Mouse (Mus musculus) embryonic facial prominence, embryonic 15.5 days (tissue): ENCODE data around the gene Slc25a16. TPM values are rescaled to one million over a fixed set of nuclear protein-coding genes. Genes with fewer than 3 reads are reported as not detected.
"Not testable (repeated sequence)": the region's sequence is repeated elsewhere in the genome, so short reads cannot be mapped to it uniquely, and the experiment has no call there.

Experiments used
- ATAC-seq: fragments of 200-750 bp; cut with Nextera tagmentation; 2 replicates; pipeline ENCODE4 v1.8.0; 2017; ENCODE audit warnings: low read depth, moderate TSS enrichment; ENCODE audit not compliant: insufficient number of reproducible peaks, low FRiP score, low TSS enrichment
- H3K27ac ChIP-seq: fragments of 300-500 bp; sonication (generic); replicated peaks from 2 replicates; pipeline ENCODE4 v1.5.1; 2015; ENCODE audit warnings: mild to moderate bottlenecking, inconsistent platforms
- H3K27me3 ChIP-seq: fragments of 300-500 bp; sonication (generic); 2 replicates; pipeline ENCODE4 v1.6.1; 2015; ENCODE audit warnings: inconsistent platforms
- H3K36me3 ChIP-seq: fragments of 300-500 bp; sonication (generic); 2 replicates; pipeline ENCODE4 v1.6.1; 2015; ENCODE audit warnings: mild to moderate bottlenecking, inconsistent platforms
- H3K4me1 ChIP-seq: fragments of 300-500 bp; sonication (generic); 2 replicates; pipeline ENCODE4 v1.6.1; 2015; ENCODE audit warnings: inconsistent platforms
- H3K4me2 ChIP-seq: fragments of 300-500 bp; sonication (generic); replicated peaks from 2 replicates; pipeline ENCODE4 v1.6.1; 2015; ENCODE audit warnings: mild to moderate bottlenecking, inconsistent platforms
- H3K4me3 ChIP-seq: fragments of 300-500 bp; sonication (generic); replicated peaks from 2 replicates; pipeline ENCODE4 v1.5.1; 2015; ENCODE audit warnings: mild to moderate bottlenecking, inconsistent platforms
- H3K9ac ChIP-seq: fragments of 300-500 bp; sonication (generic); 2 replicates; pipeline ENCODE4 v1.6.1; 2015; ENCODE audit warnings: inconsistent platforms
- H3K9me3 ChIP-seq: fragments of 300-500 bp; sonication (generic); replicated peaks from 2 replicates; pipeline ENCODE4 v1.6.1; 2016; ENCODE audit warnings: inconsistent platforms
- WGBS: fragments of 180-500 bp; shearing (Covaris S2); methylation state at CpG from one replicate; pipeline ENCODE4 v1.1.7; 2015; 5-methylcytosine and 5-hydroxymethylcytosine counted together
- polyA plus RNA-seq: library from polyadenylated mRNA; unstranded; fragments of >200 nt; fragmentation: Nextera tagmentation; extraction: Ambion mirVana; gene quantifications from 2 replicates; pipeline ENCODE4 v1.2.1, GENCODE M21; 2015

Slc25a16 gene
- polyA plus RNA-seq, 1 experiment from 2014 or later, result 14.4 TPM

GRCm38 (mm10) chr10:62906336-62906735 lies 14.1 kb upstream of the Slc25a16 start:
- Histone ChIP-seq H3K4me3 (no peak overlapping the region), H3K9ac (no peak overlapping the region), H3K27ac (no peak overlapping the region), H3K36me3 (no peaks in the 10 kb centered on the region), H3K4me1 (no peaks in the 10 kb centered on the region), H3K27me3 (no peaks in the 10 kb centered on the region), H3K4me2 (no peak overlapping the region), H3K9me3 (no peaks in the 10 kb centered on the region)
- 86% methylated on average over 7 of the region's 7 CpGs for WGBS
- ATAC-seq, result no peak

GRCm38 (mm10) chr10:62908896-62909295 lies 11.5 kb upstream of the Slc25a16 start, which contains the start of gene Tet1:
Tet1 (minus strand) TSS chr10:62908996.
- H3K9ac ChIP-seq, H3K4me3 ChIP-seq, H3K27ac ChIP-seq, H3K9me3 ChIP-seq, H3K27me3 ChIP-seq, H3K4me2 ChIP-seq, H3K36me3 ChIP-seq, H3K4me1 ChIP-seq, ATAC-seq: not testable (repeated sequence)
- WGBS, result no CpG with 5 or more reads among the region's 1 CpGs

- H3K27ac ChIP-seq, result no peak overlapping the region
- no peaks in the 10 kb centered on the region for H3K27me3 ChIP-seq
- H3K4me3 ChIP-seq, result no peak overlapping the region
- no peak overlapping the region for H3K4me2 ChIP-seq
- ATAC-seq, result no peak
- 83% methylated on average over 2 of the region's 2 CpGs for WGBS
- H3K9ac ChIP-seq, result no peak overlapping the region
- H3K4me1 ChIP-seq, result no peaks in the 10 kb centered on the region
- no peaks in the 10 kb centered on the region for H3K36me3 ChIP-seq
- no peaks in the 10 kb centered on the region for H3K9me3 ChIP-seq
These were observed 9.3 kb upstream of the Slc25a16 start for GRCm38 (mm10) chr10:62911120-62911519.

- Histone ChIP-seq H3K27ac (no peak overlapping the region), H3K36me3 (no peaks in the 10 kb centered on the region), H3K4me1 (peaks cover 14% of the 10 kb centered on the region), H3K9ac (no peak overlapping the region), H3K4me2 (no peak overlapping the region), H3K9me3 (no peaks in the 10 kb centered on the region), H3K4me3 (no peak overlapping the region), H3K27me3 (no peaks in the 10 kb centered on the region)
- ATAC-seq, result no peak
- 78% methylated on average over 3 of the region's 3 CpGs for WGBS
These were observed 1.4 kb upstream of the Slc25a16 start for GRCm38 (mm10) chr10:62918985-62919384.

- Histone ChIP-seq H3K4me3 (peak overlapping the region; percentile 100), H3K36me3 (no peaks in the 10 kb centered on the region), H3K4me2 (peak overlapping the region; percentile 77), H3K27ac (peak overlapping the region; percentile 88), H3K9me3 (no peaks in the 10 kb centered on the region), H3K27me3 (no peaks in the 10 kb centered on the region), H3K4me1 (peaks cover 17% of the 10 kb centered on the region), H3K9ac (peak overlapping the region; percentile 100)
- ATAC-seq, result peak; percentile 69
- WGBS, result under 1% methylated on average over 29 of the region's 29 CpGs
These were observed 328 bp downstream of the Slc25a16 start for GRCm38 (mm10) chr10:62920766-62921156.

GRCm38 (mm10) chr10:62924096-62924635 lies 3.7 kb downstream of the Slc25a16 start:
- Histone ChIP-seq H3K4me2 (no peak overlapping the region), H3K36me3 (peaks cover 13% of the 10 kb centered on the region), H3K27me3 (no peaks in the 10 kb centered on the region), H3K4me3 (no peak overlapping the region), H3K9ac (no peak overlapping the region), H3K27ac (no peak overlapping the region), H3K4me1 (peaks cover 17% of the 10 kb centered on the region), H3K9me3 (no peaks in the 10 kb centered on the region)
- no peak for ATAC-seq
- WGBS, result 84% methylated on average over 4 of the region's 4 CpGs

GRCm38 (mm10) chr10:62932381-62932780 lies 11.9 kb downstream of the Slc25a16 start:
- no peak for ATAC-seq
- H3K9ac ChIP-seq, result no peak overlapping the region
- 90% methylated on average over 1 of the region's 1 CpGs for WGBS
- no peak overlapping the region for H3K4me2 ChIP-seq
- H3K4me3 ChIP-seq, result no peak overlapping the region
- no peak overlapping the region for H3K27ac ChIP-seq
- no peaks in the 10 kb centered on the region for H3K27me3 ChIP-seq
- no peaks in the 10 kb centered on the region for H3K4me1 ChIP-seq
- no peaks in the 10 kb centered on the region for H3K9me3 ChIP-seq
- peaks cover 47% of the 10 kb centered on the region for H3K36me3 ChIP-seq

GRCm38 (mm10) chr10:62944975-62945580 lies 24.6 kb downstream of the Slc25a16 start:
- no peak overlapping the region for H3K4me2 ChIP-seq
- H3K36me3 ChIP-seq, result peaks cover 28% of the 10 kb centered on the region
- H3K27me3 ChIP-seq, result no peaks in the 10 kb centered on the region
- ATAC-seq, result no peak
- H3K4me1 ChIP-seq, result no peaks in the 10 kb centered on the region
- no peak overlapping the region for H3K27ac ChIP-seq
- no peak overlapping the region for H3K9ac ChIP-seq
- 82% methylated on average over 10 of the region's 10 CpGs for WGBS
- H3K9me3 ChIP-seq, result no peaks in the 10 kb centered on the region
- H3K4me3 ChIP-seq, result no peak overlapping the region

- Histone ChIP-seq H3K4me1 (no peaks in the 10 kb centered on the region), H3K4me2 (peak within 1 kb of the TSS; percentile 86), H3K36me3 (peaks cover 37% of the 10 kb centered on the region), H3K9ac (peak within 1 kb of the TSS; percentile 80), H3K9me3 (no peaks in the 10 kb centered on the region), H3K27ac (peak within 1 kb of the TSS; percentile 87), H3K4me3 (peak within 1 kb of the TSS; percentile 70), H3K27me3 (no peaks in the 10 kb centered on the region)
- WGBS, result under 1% methylated on average over 68 of the region's 68 CpGs
- peak; percentile 78 for ATAC-seq
These were observed 26.5 kb downstream of the Slc25a16 start, which contains the start of gene Dna2 for GRCm38 (mm10) chr10:62946738-62947471. Dna2 (plus strand) TSS chr10:62947026.

GRCm38 (mm10) chr10:62948551-62948950 lies 28.1 kb downstream of the Slc25a16 start:
- Histone ChIP-seq H3K36me3 (peaks cover 22% of the 10 kb centered on the region), H3K4me3 (no peak overlapping the region), H3K27ac (no peak overlapping the region), H3K9me3 (no peaks in the 10 kb centered on the region), H3K4me2 (no peak overlapping the region), H3K9ac (no peak overlapping the region), H3K27me3 (no peaks in the 10 kb centered on the region), H3K4me1 (no peaks in the 10 kb centered on the region)
- ATAC-seq, result no peak
- WGBS, result 91% methylated on average over 7 of the region's 7 CpGs

- Histone ChIP-seq H3K4me3 (no peak overlapping the region), H3K4me2 (no peak overlapping the region), H3K27me3 (no peaks in the 10 kb centered on the region), H3K36me3 (peaks cover 73% of the 10 kb centered on the region), H3K27ac (no peak overlapping the region), H3K9me3 (no peaks in the 10 kb centered on the region), H3K9ac (no peak overlapping the region), H3K4me1 (no peaks in the 10 kb centered on the region)
- WGBS, result 93% methylated on average over 7 of the region's 7 CpGs
- no peak for ATAC-seq
These were observed 43.5 kb downstream of the Slc25a16 start for GRCm38 (mm10) chr10:62963956-62964355.
